Mouse (Mus musculus) retina, embryonic 14.5 days (tissue): ENCODE results near the gene Scaper.

Experiments used
- DNase-seq: peaks from one replicate; pipeline ENCODE4 v3.0.0-alpha.2; 2015; ENCODE audit warnings: low spot score

The Scaper gene

GRCm38 (mm10) chr9:55608701-55609531 lies 329.0 kb downstream of the Scaper start:
- DNase-seq = no peak

GRCm38 (mm10) chr9:55598594-55598993 lies 339.3 kb downstream of the Scaper start:
- no peak for DNase-seq

GRCm38 (mm10) chr9:55586141-55586540 lies 351.8 kb downstream of the Scaper start:
- DNase-seq = no peak

- DNase-seq = no peak
These were observed 356.5 kb downstream of the Scaper start for GRCm38 (mm10) chr9:55581414-55581813.

GRCm38 (mm10) chr9:55576571-55576970 lies 361.3 kb downstream of the Scaper start:
- DNase-seq = no peak

- no peak for DNase-seq
These were observed 366.8 kb downstream of the Scaper start for GRCm38 (mm10) chr9:55571071-55571470.

GRCm38 (mm10) chr9:55568466-55569159 lies 369.3 kb downstream of the Scaper start:
- DNase-seq = no peak

- no peak for DNase-seq
These were observed 377.0 kb downstream of the Scaper start for GRCm38 (mm10) chr9:55560960-55561359.

GRCm38 (mm10) chr9:55554986-55555385 lies 382.9 kb downstream of the Scaper start:
- no peak for DNase-seq

- DNase-seq = peak; percentile 42
These were observed 388.5 kb downstream of the Scaper start for GRCm38 (mm10) chr9:55549302-55549890.

- no peak for DNase-seq
These were observed 389.0 kb downstream of the Scaper start for GRCm38 (mm10) chr9:55548871-55549270.

GRCm38 (mm10) chr9:55546176-55547010 lies 391.5 kb downstream of the Scaper start:
- DNase-seq = peak; percentile 69

GRCm38 (mm10) chr9:55545556-55546175 lies 392.3 kb downstream of the Scaper start:
- DNase-seq = peak; percentile 41

GRCm38 (mm10) chr9:55544861-55545555 lies 392.9 kb downstream of the Scaper start:
- DNase-seq = peak; percentile 59

GRCm38 (mm10) chr9:55543703-55544401 lies 394.1 kb downstream of the Scaper start:
- DNase-seq = peak; percentile 61

GRCm38 (mm10) chr9:55543336-55543702 lies 394.6 kb downstream of the Scaper start:
- peak; percentile 40 for DNase-seq

GRCm38 (mm10) chr9:55542366-55543325 lies 395.3 kb downstream of the Scaper start:
- peak; percentile 45 for DNase-seq

GRCm38 (mm10) chr9:55541681-55542365 lies 396.1 kb downstream of the Scaper start:
- DNase-seq = peak; percentile 65
